Mouse (Mus musculus) heart, embryonic 12.5 days (tissue): ENCODE results near the gene Ttc16. TPM values are rescaled to one million over a fixed set of nuclear protein-coding genes. Genes with fewer than 3 reads are reported as not detected.

Source experiments
- microRNA counts: library from miRNA; unstranded; fragments of <30 nt; microRNA quantifications from one replicate; lab custom pipeline; 2017
- microRNA-seq: library from miRNA; unstranded; fragments of <30 nt; microRNA quantifications from one replicate; pipeline ENCODE4, GENCODE M21; 2017
- polyA plus RNA-seq: library from polyadenylated mRNA; unstranded; fragments of >200 nt; fragmentation: Nextera tagmentation; extraction: Ambion mirVana; gene quantifications from 2 replicates; pipeline ENCODE4 v1.2.1, GENCODE M21; 2016

The Ttc16 gene
- polyA plus RNA-seq, 1 experiment from 2014 or later = 0.24 TPM

MicroRNA genes within 50 kb of the gene (microRNA counts, 519-probe panel; counts per million panel counts)
- not detected for microRNA mmu-miR-2861 (lab: Ali Mortazavi, UCI)

Small RNA genes lying within 50 kb of the gene (microRNA-seq; reads per million reads assigned to microRNA genes)
- gene Mir2861 (not detected), gene Mir3960 (not detected)

Other genes starting within 250 kb of the Ttc16 start
- 7.9 and 9.0 TPM in 2 replicates for gene Fam102a, start 240.3 kb downstream of the Ttc16 start, polyA plus RNA-seq
- gene Dpm2, start 204.8 kb downstream of the Ttc16 start, polyA plus RNA-seq = 68.0 and 71.5 TPM in 2 replicates
- gene Pip5kl1, start 200.8 kb downstream of the Ttc16 start, polyA plus RNA-seq = 0.23 and 0.33 TPM in 2 replicates
- 0.18 and 0.24 TPM in 2 replicates for gene 9430097D07Rik, start 199.9 kb downstream of the Ttc16 start, polyA plus RNA-seq
- 45.6 and 47.2 TPM in 2 replicates for gene St6galnac4, start 188.5 kb downstream of the Ttc16 start, polyA plus RNA-seq
- gene St6galnac6, start 175.9 kb downstream of the Ttc16 start, polyA plus RNA-seq = 31.6 and 35.3 TPM in 2 replicates
- gene Ak1, start 153.9 kb downstream of the Ttc16 start, polyA plus RNA-seq = 285 and 294 TPM in 2 replicates
- 159 and 168 TPM in 2 replicates for gene Eng, start 129.0 kb downstream of the Ttc16 start, polyA plus RNA-seq
- 18.7 and 20.3 TPM in 2 replicates for gene Fpgs, start 71.5 kb downstream of the Ttc16 start, polyA plus RNA-seq
- gene Cdk9, start 62.6 kb downstream of the Ttc16 start, polyA plus RNA-seq = 67.5 and 73.3 TPM in 2 replicates
- 35.4 and 36.0 TPM in 2 replicates for gene Sh2d3c, start 54.6 kb downstream of the Ttc16 start, polyA plus RNA-seq
- gene 6330409D20Rik, start 34.6 kb downstream of the Ttc16 start, polyA plus RNA-seq = not detected in 2 replicates
- 38.5 and 39.3 TPM in 2 replicates for gene Tor2a, start 18.4 kb downstream of the Ttc16 start, polyA plus RNA-seq
- gene Ptrh1, start 153 bp upstream of the Ttc16 start, polyA plus RNA-seq = 4.2 and 5.2 TPM in 2 replicates
- 0.63 and 0.98 TPM in 2 replicates for gene Cfap157, start 8.8 kb upstream of the Ttc16 start, polyA plus RNA-seq
- gene Stxbp1, start 71.6 kb upstream of the Ttc16 start, polyA plus RNA-seq = 30.8 and 31.1 TPM in 2 replicates
- 62.0 and 64.4 TPM in 2 replicates for gene Fam129b, start 100.5 kb upstream of the Ttc16 start, polyA plus RNA-seq
- 99.8 and 114 TPM in 2 replicates for gene Rpl12, start 185.9 kb upstream of the Ttc16 start, polyA plus RNA-seq
- 11.1 and 11.8 TPM in 2 replicates for gene Lrsam1, start 186.0 kb upstream of the Ttc16 start, polyA plus RNA-seq
- 19.7 and 20.0 TPM in 2 replicates for gene Slc2a8, start 206.4 kb upstream of the Ttc16 start, polyA plus RNA-seq